Mouse (Mus musculus) ES-CJ7 (cell line): ENCODE results near the gene Trim13.
"Not testable (repeated sequence)": the region's sequence is repeated elsewhere in the genome, so short reads cannot be mapped to it uniquely, and the experiment has no call there.

Source experiments
- DNase-seq: peaks from one replicate; pipeline ENCODE4 v3.0.0; 2011; ENCODE audit warnings: low read depth, low spot score

Gene Trim13

DNA sequence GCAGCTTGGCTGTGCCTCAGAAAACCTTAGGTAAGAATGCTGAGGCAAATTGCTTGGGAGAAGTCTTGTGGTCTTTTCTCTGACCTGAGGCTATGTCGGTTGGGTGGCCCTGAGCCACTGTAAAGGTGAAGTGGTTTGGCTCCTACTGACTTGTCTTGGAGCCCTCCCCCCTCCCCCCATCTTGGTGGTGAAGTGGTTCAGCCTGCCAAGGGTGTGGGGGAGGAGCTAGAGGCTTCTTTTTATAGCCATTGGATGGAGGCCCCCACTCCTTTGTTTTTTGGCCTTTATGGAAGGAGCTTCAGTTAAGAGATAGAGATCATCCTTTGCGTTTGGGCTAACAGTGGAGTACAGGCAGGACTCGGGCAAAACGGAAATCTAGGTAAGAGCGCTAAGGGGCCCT lies at the start of gene Trim13:
Trim13 (plus strand) TSS at position 280 of the 400 bp plus-strand sequence.
- DNase-seq: peak; percentile 91

DNA sequence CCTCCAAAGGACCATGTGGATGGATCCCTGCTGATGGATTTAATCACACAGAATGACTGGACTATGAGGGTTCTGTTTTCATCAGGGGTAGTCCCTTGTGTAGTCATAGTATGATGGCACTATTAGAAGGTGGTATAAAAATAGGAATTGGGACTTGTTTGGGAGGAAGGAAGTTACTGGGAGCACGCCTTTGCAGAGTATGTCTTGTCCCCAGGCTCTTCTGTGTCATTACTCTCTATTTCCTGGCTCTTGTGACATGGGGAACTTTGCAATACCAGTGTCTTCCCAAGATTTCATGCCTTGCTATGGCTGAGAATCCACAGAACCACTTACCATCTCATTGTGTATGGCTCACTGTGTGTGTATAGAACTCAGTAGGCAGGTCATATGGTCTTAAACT lies 49.4 kb upstream of the Trim13 start:
- no peak for DNase-seq

DNA sequence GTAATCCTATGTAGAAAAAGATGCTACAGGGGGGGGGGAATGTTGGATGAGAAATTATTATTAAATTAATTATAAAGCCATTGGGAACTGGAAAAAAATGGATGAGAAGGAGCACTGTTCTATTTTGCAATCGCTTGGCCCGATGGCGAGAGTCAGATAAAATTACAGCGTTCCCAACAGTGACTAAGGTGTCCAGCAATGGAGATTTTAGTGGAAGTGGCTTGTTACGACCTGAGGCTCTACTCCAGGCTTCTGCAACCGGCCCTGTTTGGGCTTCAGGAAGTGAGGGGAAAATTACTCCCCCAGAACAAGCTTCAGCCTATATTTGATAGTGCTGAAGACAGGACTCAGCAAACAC lies 42.1 kb upstream of the Trim13 start:
- DNase-seq: no peak

DNA sequence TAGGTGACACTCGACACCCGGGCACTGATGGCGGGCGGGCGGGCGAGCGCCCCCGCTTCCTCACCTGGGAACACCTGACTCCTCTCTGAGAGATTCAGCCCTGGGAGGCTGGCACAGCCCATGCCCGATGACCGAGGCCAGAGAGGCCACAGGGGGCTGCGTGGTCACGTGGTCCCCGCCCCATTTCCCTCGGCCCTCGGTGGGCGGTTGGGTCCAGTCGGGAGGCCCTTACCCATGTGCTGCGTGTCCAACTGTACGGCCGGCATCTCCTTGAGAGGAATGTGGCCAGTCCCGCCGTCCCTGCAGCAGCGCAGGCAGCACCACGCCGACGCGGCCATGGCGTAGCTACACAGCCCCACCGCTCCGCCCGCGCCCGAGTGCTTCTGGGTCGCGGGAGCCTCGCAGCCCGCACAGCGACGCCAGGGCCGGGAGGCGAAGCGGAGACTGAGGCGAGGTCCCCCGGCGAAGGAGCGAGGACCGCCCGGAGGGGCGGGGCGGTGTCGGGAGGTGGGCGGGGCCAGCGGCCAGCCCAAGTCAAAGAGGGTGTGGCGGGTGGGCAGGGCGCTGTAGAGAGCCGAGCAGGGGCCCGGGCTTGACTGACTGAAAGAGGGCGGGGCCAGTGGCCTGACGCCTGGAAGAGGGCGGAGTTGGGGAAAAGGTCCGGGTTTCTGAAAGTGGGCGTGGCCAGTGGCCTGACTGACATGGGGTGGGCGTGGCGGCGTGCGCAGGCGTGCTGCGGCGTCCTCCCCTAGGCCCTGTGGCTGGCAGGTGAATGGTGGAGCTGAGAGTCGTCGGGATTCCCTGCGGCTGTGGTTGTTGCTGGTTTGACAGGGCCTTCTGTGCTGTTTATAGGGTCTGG lies 41.5 kb upstream of the Trim13 start, which contains the start of gene Spryd7:
Spryd7 (minus strand) TSS at position 598 of the 859 bp plus-strand sequence.
- peak; percentile 98 for DNase-seq

DNA sequence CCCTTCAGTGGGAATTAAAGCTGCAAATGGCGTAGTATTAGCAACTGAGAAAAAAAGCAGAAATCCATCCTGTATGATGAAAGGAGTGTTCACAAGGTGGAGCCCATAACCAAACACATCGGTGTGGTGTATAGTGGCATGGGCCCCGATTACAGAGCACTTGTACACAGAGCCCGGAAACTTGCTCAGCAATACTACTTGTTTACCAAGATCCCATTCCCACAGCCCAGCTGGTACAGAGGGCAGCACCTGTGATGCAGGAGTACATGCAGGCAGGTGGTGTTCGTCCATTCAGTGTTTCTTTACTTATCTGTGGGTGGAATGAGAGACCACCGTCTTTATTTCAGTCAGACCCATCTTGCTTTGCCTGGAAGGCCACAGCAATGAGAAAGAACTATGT lies 39.1 kb upstream of the Trim13 start:
- no peak for DNase-seq

DNA sequence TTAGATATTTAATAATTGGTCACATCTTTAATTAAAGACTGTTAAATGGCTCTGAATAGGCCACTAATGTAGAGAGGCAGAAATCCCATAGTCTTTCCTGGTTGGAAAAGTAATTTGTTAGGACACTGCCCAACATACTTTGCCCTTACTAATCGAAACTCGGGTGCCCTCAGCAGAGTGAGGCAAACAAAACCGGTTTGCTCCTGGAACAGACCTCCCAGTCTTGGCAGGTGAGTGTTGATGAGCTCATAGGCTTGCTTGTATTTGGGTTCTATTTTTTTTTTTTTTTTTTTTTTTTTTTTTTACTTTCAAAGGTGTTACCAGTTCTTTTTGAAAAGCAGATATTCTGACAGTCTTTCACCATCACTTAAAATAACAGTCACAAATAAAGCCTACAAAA lies 38.2 kb upstream of the Trim13 start:
- DNase-seq: no peak

DNA sequence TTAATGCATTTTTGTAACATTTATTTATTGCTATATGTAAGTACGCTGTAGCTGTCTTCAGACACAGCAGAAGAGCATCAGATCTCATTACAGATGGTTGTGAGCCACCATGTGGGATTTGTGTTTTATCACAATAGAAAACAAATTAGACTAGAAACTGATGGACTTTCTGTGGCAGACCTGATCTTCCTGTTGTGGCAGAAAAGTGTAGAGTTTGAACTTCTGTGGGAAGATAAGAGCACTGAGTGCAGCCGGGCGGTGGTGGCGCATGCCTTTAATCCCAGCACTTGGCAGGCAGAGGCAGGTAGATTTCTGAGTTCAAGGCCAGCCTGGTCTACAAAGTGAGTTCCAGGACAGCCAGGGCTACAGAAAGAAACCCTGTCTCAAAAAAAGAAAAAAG lies 31.8 kb upstream of the Trim13 start:
- DNase-seq: not testable (repeated sequence)

DNA sequence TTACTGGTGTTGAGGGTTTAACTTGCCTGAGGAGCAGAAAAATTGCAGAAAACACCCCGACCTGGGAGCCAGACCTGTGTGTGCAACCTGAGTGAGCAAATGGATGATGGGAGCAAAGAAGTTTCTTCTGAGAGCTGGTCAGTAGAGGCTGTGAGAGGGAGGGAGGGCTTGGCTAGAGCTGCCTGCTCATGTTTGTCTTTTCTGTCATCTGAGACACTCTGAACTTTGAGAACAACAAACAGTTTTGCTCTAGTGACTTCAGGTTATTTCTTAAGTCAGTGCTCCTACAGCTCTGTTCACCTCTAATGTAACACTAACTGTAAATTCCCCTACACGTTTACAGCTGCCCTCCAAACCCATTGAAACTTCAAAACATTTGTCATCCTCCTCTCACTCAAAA lies 28.7 kb upstream of the Trim13 start:
- no peak for DNase-seq

DNA sequence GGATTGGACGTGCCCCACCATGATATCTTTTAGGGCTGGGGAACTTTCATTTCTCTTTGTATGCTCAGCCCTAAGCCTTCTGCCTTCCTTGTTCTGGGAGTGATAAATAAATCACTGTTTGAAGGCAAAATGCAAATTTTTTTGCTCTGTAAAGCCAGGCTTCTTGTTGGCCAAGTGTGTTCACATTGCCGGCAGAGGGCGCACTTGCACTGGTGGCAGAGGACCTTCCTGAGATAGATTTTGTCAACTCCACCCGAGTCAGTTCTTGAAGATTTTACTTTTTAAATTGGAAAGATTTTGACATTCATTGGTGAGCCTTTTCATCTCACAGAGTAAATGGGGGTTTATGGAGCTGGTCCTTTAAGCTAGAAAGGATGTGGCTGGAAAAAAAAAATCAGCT lies 26.7 kb upstream of the Trim13 start:
- peak; percentile 79 for DNase-seq

DNA sequence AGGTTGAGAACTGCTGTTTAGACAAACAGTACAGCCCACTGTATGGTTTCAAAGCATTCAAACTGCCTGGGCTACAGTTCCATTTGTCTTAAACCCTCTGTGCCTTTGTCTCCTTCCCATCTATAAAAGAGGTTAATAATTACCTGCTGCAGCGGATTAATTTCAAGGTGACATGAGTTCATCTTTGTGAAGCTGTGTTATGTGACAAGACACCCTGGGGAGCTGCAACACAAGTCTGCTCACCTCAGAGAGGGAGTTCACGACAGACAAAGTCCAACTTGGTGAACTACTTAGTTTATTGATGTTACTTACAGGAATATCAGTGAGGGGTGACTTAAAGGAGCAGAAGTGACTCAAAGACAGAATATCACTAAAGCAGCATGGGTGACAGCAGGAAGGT lies 25.9 kb upstream of the Trim13 start:
- no peak for DNase-seq

DNA sequence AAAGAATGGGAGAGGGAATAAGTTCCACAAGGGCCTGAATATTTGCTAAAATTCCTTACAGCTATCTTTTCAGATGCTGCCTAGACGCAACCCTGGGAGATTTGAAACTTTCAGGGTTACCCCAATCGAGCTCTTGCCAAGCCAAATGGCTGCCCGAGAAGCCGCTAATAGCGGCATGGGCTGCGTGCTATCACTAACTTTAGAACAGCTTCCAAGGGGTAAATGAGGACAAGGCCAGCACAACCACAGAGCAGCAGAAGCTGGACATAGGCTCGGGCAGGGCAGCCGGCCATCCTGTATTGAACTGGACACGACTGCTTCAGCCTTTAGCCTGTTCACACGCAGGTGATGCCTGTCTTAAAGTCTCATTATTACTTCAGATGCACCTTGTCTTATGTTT lies 23.0 kb upstream of the Trim13 start:
- DNase-seq: no peak

DNA sequence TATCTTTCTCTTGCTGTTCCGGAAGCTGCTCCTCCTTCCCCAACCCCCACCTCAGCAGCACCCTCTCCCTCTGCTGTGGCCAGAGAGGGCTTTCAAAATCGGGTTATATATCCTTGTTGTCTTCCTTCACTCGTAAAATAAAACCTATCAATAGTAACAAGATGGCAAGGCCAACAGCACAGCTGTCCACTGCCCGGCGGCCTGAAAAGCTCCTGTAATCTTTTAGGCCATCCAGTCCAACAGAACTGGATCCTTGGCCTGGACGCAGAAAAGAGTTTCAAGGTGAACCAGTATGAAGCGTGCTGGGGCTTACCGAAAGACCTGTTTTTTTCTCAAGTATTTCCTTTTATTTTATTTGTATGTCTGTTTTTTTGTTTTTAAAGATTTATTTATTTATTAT lies 22.1 kb upstream of the Trim13 start:
- DNase-seq: no peak

DNA sequence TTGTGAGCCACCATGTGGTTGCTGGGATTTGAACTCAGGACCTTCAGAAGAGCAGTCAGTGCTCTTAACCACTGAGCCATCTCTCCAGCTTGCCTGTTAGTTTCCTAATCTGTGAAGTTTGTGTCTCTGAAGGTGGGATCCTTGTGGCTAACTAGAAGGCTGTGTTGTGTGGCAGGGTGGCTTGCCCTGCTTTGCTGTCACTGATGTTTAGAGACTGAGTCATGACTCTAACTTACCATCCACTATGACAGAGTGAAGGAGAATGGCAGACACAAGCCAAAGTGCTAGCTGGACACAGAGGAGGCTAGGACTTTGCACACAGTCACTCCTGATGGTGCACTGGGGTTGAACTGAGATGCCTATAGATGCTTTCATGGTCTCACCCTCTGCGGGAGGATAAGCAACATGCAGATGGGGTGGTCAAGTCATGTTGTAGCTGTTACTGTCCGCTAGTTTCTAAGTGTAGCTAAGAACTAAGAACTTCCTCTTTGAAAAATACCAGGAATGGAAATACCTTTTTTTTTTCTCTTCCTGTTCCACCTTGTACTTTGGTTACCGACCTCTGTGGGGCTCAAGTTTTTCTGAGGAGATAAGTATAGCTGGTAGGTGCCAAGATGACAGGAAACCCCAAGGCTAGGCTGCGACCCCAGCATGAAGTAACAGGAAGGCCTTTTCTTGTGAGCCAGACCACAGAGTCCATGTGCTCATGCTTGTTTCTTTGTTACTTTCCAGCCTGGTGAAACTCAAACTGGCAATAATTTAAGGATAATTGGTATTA lies 8.6 kb upstream of the Trim13 start:
- no peak for DNase-seq

DNA sequence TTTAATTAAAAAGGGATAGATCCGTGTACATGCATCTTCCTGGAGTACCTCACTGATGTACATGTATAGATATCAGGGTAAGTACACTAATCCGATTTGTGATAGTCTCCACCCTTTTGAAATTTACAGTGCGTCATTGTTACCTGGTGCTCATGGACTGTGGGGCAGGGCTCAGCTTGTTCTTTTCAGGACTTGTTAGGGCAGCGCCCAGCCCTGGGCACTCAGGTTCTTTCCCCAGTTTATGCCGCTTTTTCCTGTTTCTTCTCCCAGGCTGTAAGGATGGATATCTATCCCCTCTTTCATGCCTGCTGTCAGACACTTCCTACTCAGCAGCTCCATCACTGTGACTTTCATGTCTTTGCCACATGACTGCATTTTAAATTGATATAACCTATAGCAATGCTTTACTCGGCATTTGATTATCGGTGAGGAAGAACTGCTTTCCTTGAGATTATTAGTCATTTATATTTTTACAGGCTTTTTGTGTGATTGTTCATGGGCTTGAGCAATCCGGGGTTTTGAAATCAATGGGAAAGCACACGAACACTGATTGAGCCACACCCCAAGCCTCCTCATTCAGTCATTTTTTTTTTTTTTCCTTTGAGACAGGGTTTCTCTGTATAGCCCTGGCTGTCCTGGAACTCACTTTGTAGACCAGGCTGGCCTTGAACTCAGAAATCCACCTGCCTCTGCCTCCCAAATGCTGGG lies 1.2 kb upstream of the Trim13 start:
- DNase-seq: no peak

DNA sequence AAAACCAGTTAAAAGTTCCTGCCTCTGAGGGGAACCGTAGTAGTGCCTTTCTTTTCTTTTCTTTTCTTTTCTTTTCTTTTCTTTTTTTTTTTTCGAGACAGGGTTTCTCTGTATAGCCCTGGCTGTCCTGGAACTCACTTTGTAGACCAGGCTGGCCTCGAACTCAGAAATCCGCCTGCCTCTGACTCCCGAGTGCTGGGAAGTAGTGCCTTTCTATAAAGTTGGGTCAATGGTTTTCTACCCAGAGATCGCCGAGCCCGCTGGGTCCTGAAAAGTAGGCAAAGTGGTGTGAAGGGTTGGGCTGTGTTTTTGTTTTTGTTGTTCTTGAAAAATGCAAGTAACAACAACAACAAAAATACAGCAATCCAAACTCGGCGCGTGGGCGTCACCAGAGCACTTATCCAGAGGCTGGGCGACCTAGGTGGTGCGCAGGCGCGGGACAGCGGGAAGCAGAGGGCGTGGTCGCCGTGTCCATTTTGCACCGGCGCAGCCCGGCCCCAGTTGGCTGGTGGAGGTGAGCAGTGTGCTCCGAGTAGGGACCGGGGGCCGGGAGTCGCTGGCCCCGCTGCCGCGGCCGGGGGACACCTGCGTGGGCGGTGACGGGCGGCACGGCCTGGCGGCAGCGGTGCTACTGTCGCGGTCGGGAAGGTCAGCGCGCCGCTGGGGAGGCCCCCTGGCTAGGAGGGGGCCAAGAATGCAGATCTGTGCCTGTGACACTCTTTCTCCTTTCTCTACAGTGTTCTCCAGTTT lies 1.2 kb downstream of the Trim13 start:
- peak; percentile 91 for DNase-seq

DNA sequence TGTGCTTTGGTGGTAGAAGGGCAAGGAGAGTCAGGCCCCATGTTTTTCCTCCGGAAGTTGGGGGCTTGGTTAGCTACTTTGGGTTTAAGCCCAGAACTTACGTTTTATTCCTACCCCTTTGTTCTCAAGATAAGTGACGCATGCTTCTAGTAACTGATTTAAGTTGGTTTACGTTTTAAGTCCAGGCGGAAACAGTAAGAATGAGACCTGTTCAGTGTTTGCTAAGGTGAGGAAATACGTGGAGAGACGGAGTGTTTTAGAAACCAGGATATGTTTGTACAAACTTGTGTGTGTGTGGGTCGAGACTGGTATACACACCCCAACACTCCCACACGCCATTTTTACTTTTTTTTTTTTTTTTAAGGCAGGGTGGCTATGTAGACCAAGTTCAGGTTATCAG lies 3.3 kb downstream of the Trim13 start:
- no peak for DNase-seq

DNA sequence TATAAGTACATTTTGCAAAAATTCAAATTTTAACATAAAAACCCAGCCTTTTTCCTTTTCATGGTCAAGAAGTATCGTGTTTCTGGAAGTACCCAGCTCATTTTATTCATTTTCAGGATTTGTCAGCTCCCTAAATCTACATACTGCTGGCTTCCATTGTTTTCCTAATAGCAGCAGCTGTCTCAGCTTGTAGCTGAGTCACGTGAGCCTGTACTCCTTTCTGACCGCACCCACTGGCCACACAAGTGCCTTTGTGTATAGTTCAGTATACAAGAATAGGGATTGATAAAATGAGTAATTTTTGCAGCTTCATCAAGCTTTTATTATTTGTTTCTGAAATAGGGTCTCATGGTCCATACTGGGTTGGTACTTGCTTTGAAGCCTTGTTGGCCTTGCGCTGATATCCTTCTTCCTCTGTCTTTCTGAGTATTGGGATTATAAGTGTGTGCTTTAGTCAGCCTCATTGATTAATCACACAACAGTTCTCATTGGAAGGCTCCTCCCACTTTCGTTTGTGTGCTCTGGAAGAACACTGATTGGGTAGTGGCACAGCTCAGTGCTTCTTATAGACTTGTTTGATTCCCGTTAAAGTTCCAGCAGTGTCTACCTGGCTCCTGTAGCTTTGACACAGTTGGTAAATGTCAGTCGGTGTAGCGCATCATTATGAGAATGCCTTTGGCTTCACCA lies 5.2 kb downstream of the Trim13 start:
- peak; percentile 90 for DNase-seq

DNA sequence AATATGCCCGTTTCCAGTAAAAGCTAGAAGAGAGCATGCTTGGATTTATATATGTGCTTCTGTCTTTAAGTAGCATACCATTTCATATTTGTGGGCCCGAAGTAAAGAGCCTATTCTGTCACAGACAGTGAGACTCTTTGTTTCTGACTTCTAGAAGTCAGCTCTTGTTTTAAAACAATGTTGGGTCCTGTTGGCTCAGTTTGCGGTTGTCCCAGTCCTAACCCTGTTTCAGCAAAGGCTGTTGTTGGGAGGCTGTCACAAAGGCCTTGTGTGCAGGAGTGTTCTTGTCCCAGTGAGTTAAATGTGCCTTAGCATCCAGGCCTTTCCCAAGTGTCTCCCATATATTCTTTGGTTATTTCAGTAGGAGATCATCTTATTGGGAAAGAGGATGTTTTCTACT lies 6.0 kb downstream of the Trim13 start:
- no peak for DNase-seq

DNA sequence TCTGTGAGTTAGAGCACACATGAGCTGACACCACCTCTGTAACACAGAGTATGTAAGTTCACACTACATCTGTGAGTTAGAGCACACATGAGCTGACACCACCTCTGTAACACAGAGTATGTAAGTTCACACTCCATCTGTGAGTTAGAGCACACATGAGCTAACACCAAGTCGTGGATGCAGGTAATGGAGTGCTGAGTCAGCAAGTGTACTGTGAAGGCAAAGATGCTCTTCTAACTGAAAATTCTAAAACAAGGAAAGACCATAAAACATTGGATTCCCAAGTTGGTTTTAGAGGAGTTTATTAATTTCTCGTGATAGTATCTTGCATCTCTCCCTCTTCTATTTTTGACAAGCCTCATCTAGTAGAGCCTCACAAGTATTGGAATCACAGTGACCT lies 8.0 kb downstream of the Trim13 start:
- DNase-seq: not testable (repeated sequence)

DNA sequence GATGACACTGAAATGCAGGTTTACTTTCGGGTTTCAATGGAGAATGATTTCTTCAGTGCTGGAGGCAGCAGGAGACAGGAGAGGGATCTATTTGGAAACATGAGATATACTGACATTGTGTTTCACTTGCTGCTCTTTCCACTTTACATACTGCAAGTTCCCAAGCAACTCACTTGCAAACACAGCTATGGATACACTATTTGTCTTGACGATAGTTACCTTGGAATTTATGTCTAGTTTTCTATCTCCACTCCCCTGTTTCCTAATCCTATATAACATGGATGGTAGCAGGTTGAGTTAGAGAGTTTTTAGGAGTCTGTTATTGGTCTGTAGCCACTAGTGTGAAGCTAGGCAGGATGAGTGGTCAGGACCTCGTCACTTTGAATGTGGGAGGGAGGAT lies 9.1 kb downstream of the Trim13 start, which contains the start of gene Kcnrg:
Kcnrg (plus strand) TSS at position 301 of the 400 bp plus-strand sequence.
- no peak for DNase-seq

DNA sequence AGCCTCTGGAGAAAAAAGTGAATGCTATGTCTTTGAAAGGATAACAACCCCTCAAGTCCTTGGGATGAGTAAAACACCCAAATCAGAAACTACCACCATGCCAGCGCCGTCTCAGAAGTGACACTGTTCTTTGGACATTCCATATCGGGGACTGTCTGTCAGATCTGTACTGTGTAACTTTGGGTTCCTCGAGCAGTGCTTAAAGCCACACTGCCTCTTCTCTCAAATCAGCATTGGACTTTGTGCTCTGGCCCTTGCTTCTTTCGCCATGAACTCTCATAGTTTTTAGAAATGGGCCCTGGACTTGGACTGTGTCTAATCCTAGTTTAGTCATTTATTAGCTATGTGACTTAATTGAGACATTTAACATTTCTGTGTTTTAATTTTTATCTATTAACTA lies 13.7 kb downstream of the Trim13 start:
- DNase-seq: no peak
